Mouse (Mus musculus): ENCODE results near the gene Mypop.

DNA sequence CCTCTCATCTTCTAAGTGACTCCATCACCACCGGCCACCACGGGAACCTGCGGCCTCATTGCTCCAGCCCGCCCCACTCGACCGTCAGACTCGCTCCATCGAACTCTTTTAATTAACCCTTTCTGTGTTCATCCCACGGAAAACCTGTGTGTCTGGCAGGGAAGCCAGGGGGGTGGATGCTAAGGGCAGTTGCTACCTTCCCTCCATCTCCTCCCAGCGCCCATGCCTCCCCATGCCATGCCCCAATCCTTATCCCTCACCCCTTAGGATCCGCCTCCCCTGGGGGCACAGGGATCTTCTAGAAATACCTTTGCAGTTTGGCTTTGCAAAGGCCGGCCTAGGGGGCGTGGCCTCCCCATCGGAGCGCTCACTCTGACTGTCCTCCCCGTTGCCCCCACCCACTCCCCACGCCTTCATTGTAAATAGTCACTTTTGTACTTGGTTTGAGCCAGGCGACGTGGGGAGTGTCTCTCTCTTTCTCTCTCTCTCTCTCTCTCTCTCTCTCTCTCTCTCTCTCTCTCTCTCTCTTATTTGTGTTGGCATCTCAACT is 27.7 kb upstream of the Mypop start:
- no peak for TF ChIP-seq CTCF (IDR thresholded peaks at IDR 0.05; ENCODE audit: extremely low read depth, insufficient read depth, low read length)
- TF ChIP-seq POLR2A (IDR thresholded peaks at IDR 0.05; ENCODE audit: extremely low read depth, insufficient read depth, low read length) = no peak

All from cortical plate, adult 2 months (tissue).